Mouse (Mus musculus) limb, embryonic 11.5 days (tissue): ENCODE data around the gene Gm525. TPM values are rescaled to one million over a fixed set of nuclear protein-coding genes. Genes with fewer than 3 reads are reported as not detected.

ENCODE experiments used
- ATAC-seq: fragments of 200-750 bp; cut with Nextera tagmentation; 2 replicates; pipeline ENCODE4 v1.8.0; 2017; ENCODE audit warnings: low read depth; ENCODE audit not compliant: insufficient number of reproducible peaks, low FRiP score, low TSS enrichment
- DNase-seq: peaks from one replicate; pipeline ENCODE4 v3.0.0-alpha.2; 2015; ENCODE audit warnings: low spot score
- H3K27ac ChIP-seq: fragments of 300-500 bp; sonication (generic); replicated peaks from 2 replicates; pipeline ENCODE4 v1.5.1; 2014; ENCODE audit warnings: low read depth, mild to moderate bottlenecking, low read length
- H3K27me3 ChIP-seq: fragments of 300-500 bp; sonication (generic); 2 replicates; pipeline ENCODE4 v1.6.1; 2014; ENCODE audit warnings: mild to moderate bottlenecking, low read length, mixed read lengths; ENCODE audit not compliant: control insufficient read depth, insufficient read depth
- H3K36me3 ChIP-seq: fragments of 300-500 bp; sonication (generic); 2 replicates; pipeline ENCODE4 v1.6.1; 2014; ENCODE audit warnings: mild to moderate bottlenecking, low read length, moderate library complexity, mixed read lengths; ENCODE audit not compliant: control insufficient read depth, insufficient read depth
- H3K4me1 ChIP-seq: fragments of 300-500 bp; sonication (generic); 2 replicates; pipeline ENCODE4 v1.6.1; 2014; ENCODE audit warnings: low read length, mixed read lengths; ENCODE audit not compliant: control insufficient read depth, insufficient read depth
- H3K4me2 ChIP-seq: fragments of 300-500 bp; sonication (generic); 2 replicates; pipeline ENCODE4 v1.6.1; 2014; ENCODE audit warnings: low read depth, mild to moderate bottlenecking, moderate library complexity; ENCODE audit not compliant: severe bottlenecking
- H3K4me3 ChIP-seq: fragments of 300-500 bp; sonication (generic); 2 replicates; pipeline ENCODE4 v1.5.1; 2014; ENCODE audit warnings: low read depth, low read length
- H3K9ac ChIP-seq: fragments of 300-500 bp; sonication (generic); 2 replicates; pipeline ENCODE4 v1.6.1; 2014; ENCODE audit warnings: mild to moderate bottlenecking, low read length
- H3K9me3 ChIP-seq: fragments of 300-500 bp; sonication (generic); 2 replicates; pipeline ENCODE4 v1.6.1; 2016; ENCODE audit warnings: low read length; ENCODE audit not compliant: control insufficient read depth
- WGBS: fragments of 180-500 bp; shearing (Covaris S2); extraction: QIAGEN DNeasy Blood & Tissue Kit; methylation state at CpG from one replicate; pipeline ENCODE4 v1.1.7; 2014; 5-methylcytosine and 5-hydroxymethylcytosine counted together
- polyA plus RNA-seq: library from polyadenylated mRNA; unstranded; fragments of >200 nt; fragmentation: Nextera tagmentation; extraction: Ambion mirVana; gene quantifications from 2 replicates; pipeline ENCODE4 v1.2.1, GENCODE M21; 2014

Gene Gm525
- polyA plus RNA-seq, 1 experiment from 2014 or later = not detected

DNA sequence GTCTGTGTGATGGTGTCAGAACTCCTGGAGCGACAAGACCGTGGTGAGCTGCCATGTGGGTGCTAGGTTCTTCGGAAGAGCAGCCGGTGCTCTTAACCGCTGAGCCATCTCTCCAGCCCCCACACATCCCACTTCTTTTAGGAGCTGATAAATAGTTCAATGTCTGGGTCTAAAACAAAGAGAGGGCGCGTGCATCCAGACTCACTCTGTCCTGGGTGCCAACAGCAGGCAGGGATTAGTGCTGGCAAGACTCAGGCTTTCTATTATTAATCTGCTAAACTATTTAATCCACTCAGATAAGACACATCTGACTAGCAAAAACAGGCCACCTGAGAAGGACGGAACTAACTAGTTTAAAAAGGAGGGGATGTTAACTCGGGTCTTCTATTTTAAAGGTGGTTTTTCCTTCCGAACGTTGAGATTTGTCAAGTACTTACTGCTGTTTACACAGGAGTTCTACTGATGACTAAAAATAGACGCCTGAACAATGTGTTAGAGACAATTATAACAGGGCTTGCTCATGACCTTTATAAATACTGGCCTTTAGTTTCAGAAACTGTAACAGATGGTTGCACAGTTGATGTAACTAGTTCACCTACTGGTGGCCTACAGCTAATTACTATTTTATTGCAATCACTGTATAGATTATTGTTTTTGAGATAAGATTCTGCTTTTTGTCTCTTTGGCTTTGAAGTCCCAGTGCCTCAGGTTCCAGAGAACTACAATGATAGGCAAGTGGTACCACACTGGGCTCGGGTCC lies 17.5 kb upstream of the Gm525 start:
- no peak overlapping the region for H3K4me3 ChIP-seq
- H3K9me3 ChIP-seq = no peaks in the 10 kb centered on the region
- 89% methylated on average over 13 of the region's 13 CpGs for WGBS
- H3K27ac ChIP-seq = no peak overlapping the region
- peaks cover 11% of the 10 kb centered on the region for H3K4me1 ChIP-seq
- no peak for DNase-seq
- H3K4me2 ChIP-seq = no peak overlapping the region
- H3K27me3 ChIP-seq = no peaks in the 10 kb centered on the region
- H3K9ac ChIP-seq = no peak overlapping the region
- H3K36me3 ChIP-seq = no peaks in the 10 kb centered on the region
- no peak for ATAC-seq

DNA sequence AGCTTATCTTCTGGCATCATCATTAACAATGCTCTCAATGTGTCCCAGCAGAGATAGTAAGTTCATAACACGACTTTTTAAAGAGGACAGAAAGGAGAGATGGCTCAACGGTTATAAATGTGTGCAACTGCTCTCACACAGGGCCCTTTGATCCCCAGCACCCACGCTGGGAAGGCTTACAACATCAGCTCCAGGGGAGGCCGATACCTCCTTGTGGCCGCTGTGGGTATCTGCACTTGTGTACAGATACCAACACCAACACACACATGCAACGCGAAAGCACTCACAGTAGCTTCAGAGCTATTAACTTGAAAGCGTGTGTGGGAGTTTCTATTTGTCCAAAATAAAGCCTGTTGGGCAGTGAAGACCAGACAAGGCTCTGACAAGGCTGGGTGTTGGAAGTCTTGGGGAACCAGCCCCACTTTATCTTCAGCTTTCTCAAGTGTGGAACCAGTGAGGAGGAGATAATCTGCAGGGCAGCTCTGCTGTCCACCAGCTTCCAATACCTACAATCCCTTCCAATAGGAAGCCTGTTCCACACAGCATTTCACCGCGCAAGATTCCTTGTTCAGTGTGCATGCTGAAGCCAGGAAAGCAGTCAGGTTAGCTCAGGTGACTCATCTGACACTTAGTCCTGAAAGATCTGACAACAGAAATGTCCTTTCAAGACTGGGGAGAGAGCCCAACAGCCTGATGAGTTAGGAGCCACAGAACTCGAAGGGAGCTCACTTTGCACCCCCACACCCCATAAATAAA lies 14.9 kb upstream of the Gm525 start:
- H3K36me3 ChIP-seq = no peaks in the 10 kb centered on the region
- WGBS = 73% methylated on average over 11 of the region's 11 CpGs
- no peaks in the 10 kb centered on the region for H3K9me3 ChIP-seq
- H3K4me2 ChIP-seq = peak overlapping the region; percentile 89; the same call in 1 of the 2 replicates
- no peaks in the 10 kb centered on the region for H3K27me3 ChIP-seq
- H3K4me1 ChIP-seq = peaks cover 11% of the 10 kb centered on the region
- H3K4me3 ChIP-seq = no peak overlapping the region
- ATAC-seq = no peak
- H3K27ac ChIP-seq = no peak overlapping the region
- peak overlapping the region; percentile 12; the same call in 1 of the 2 replicates for H3K9ac ChIP-seq
- DNase-seq = no peak

DNA sequence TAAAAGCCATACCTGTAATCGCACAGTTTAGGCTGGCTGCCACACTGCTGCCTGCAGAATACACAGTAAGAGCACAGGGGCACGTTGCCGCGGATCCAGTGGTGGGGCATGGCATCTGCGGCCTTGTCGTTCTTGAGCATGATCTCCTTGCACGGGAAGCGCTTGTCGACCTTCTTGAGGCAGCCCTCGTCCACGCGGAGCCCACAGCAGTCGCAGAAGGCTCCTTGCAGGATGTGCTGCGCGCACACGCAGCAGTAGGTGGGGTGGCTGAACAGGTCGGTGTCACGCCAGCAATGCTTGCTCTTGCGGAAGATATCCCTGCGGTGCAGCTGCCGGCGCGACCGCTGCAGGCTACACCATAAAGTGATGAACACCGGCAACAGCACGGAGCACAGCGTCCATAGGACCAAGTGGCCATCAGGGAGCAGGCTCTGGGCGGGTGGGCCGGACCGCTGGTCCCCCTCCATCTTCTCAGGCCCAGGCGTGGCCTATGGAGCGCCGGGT lies 13.7 kb upstream of the Gm525 start:
- Histone ChIP-seq H3K27ac (no peak overlapping the region), H3K4me2 (peak overlapping the region; percentile 89), H3K4me3 (peak overlapping the region; percentile 81), H3K9me3 (no peaks in the 10 kb centered on the region), H3K36me3 (no peaks in the 10 kb centered on the region), H3K9ac (peak overlapping the region; percentile 78), H3K27me3 (no peaks in the 10 kb centered on the region), H3K4me1 (peaks cover 11% of the 10 kb centered on the region)
- under 1% methylated on average over 33 of the region's 33 CpGs for WGBS
- ATAC-seq (peak; percentile 75; the same call in 1 of the 2 replicates), DNase-seq (no peak)

DNA sequence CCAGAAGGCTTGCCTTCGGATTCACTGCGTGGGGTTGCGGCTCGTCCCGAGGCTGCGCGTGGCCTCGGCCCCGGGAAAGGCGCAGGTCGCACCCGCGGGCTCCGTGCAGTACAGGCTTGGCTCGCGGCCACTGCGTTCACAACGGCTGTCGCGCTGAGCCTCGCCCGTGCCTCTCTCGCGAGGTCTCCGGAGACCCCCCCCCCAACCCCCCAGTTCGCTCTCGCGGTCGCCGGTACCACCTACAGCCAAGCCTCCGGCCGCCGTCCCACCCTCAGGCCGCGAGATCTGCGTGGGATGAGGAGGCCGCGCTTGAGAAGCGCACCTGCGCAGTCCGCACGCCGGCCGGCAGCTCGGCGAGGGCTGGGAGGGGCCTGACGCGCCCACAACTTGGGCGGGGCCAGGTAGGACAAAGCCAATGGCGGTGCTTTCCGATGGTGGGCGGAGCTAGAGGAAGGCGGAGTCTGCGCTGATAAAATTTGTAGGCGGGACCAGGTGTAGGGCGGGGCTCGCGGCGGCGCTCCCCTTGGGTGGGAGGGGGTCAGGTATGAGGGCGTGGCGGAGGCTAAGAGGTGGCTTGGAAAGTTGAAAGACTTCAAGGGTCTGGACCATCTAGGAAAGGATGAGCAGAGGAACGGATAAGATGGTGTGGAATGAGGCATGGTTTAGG lies 13.1 kb upstream of the Gm525 start:
- under 1% methylated on average over 58 of the region's 63 CpGs for WGBS
- H3K27ac ChIP-seq = no peak overlapping the region
- peak overlapping the region; percentile 78 for H3K9ac ChIP-seq
- no peaks in the 10 kb centered on the region for H3K36me3 ChIP-seq
- peaks cover 11% of the 10 kb centered on the region for H3K4me1 ChIP-seq
- peak overlapping the region; percentile 89 for H3K4me2 ChIP-seq
- no peaks in the 10 kb centered on the region for H3K27me3 ChIP-seq
- ATAC-seq = peak; percentile 90
- DNase-seq = peak; percentile 94
- H3K4me3 ChIP-seq = peak overlapping the region; percentile 81
- H3K9me3 ChIP-seq = no peaks in the 10 kb centered on the region

DNA sequence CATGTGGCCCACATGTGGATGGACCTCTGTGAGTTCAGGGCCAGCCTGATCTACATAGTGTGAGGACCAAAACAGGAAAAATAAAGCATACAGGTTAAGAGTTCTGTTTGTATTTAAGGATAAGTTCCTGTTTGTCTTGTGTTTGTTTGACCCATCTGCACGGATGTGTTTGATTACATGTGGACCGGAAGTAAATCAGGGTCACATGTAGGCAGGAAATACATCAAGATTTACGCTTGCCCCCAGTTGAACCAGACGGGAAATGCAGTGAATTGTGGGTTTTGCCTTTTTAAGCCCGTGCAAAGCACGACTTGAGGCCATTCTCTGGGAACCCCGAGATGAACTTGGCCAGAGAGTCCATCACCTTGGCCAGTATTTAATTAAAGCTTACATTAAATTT lies 12.3 kb upstream of the Gm525 start:
- H3K4me2 ChIP-seq = no peak overlapping the region
- 71% methylated on average over 7 of the region's 7 CpGs for WGBS
- no peaks in the 10 kb centered on the region for H3K9me3 ChIP-seq
- no peak overlapping the region for H3K27ac ChIP-seq
- DNase-seq (no peak), ATAC-seq (no peak)
- H3K27me3 ChIP-seq = no peaks in the 10 kb centered on the region
- no peak overlapping the region for H3K9ac ChIP-seq
- no peak overlapping the region for H3K4me3 ChIP-seq
- H3K4me1 ChIP-seq = peaks cover 11% of the 10 kb centered on the region
- no peaks in the 10 kb centered on the region for H3K36me3 ChIP-seq

DNA sequence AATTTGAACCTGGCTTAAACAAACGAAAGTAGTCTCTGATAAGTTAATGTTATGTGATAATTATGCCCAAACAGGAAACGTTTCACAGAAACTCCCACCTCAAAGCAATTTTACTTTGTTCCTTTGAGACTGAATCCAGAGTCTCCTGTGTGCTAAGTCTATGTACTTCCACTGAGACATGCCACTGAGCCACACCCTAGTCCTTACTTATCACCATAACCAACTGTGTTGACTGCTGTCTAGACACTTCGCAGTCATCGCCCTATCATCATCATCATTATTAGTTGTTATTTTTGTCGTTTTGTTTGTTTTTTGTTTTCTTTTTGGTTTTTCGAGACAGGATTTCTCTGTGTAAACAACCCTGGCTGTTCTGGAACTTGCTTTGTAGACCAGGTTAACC lies 9.3 kb upstream of the Gm525 start:
- 86% methylated on average over 6 of the region's 6 CpGs for WGBS
- H3K9me3 ChIP-seq = no peaks in the 10 kb centered on the region
- no peak for ATAC-seq
- DNase-seq = no peak
- H3K4me2 ChIP-seq = no peak overlapping the region
- H3K36me3 ChIP-seq = no peaks in the 10 kb centered on the region
- no peaks in the 10 kb centered on the region for H3K27me3 ChIP-seq
- H3K9ac ChIP-seq = no peak overlapping the region
- H3K4me1 ChIP-seq = peaks cover 6% of the 10 kb centered on the region
- H3K4me3 ChIP-seq = no peak overlapping the region
- H3K27ac ChIP-seq = no peak overlapping the region

DNA sequence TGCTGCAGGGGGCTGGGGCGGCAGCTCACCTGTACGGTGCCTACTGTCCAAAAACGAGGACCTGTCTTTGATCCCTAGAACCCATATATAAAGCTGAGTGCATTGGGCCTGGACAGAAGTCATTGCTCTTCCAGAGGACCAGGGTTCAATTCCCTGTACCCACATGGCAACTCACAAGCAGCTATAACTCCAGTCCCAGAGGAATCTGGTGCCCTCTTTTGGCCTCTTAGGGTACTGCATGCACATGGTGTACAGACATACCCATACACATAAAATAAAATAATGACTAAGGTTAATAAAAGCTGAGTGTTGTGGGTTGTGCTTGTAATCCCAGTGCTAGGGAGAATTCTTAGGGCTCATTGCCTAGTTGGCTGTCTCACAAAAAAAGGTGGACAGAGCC lies 8.3 kb upstream of the Gm525 start:
- H3K27ac ChIP-seq = no peak overlapping the region
- ATAC-seq (no peak), DNase-seq (no peak)

DNA sequence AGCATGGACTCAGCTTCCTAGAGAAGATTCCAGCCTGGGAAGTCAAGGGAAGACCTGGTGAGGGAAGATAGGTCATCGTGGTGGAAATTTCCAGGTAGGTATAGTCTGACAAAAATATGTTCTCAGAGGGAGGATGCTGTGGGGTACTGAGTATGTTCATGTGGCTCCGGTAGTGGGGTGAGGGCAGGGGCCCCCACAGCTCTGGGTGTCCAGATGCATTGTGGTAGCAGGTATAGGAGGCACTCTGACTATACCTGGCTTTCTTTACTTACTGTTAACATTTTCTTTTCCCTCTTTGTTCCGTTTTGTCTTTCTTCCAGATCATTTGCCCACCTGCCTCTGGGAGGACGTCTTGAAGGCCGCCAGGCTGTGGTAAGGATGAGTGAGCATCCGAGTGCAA lies 7.5 kb upstream of the Gm525 start:
- no peak overlapping the region for H3K4me2 ChIP-seq
- no peaks in the 10 kb centered on the region for H3K27me3 ChIP-seq
- WGBS = 88% methylated on average over 6 of the region's 6 CpGs
- H3K4me1 ChIP-seq = no peaks in the 10 kb centered on the region
- H3K36me3 ChIP-seq = no peaks in the 10 kb centered on the region
- H3K9me3 ChIP-seq = no peaks in the 10 kb centered on the region
- ATAC-seq = no peak
- H3K27ac ChIP-seq = no peak overlapping the region
- no peak overlapping the region for H3K4me3 ChIP-seq
- no peak overlapping the region for H3K9ac ChIP-seq
- DNase-seq = no peak

More for the DNA sequence above, 8.3 kb upstream of the Gm525 start:
- no peaks in the 10 kb centered on the region for H3K36me3 ChIP-seq
- H3K27me3 ChIP-seq = no peaks in the 10 kb centered on the region
- H3K9ac ChIP-seq = no peak overlapping the region
- no peaks in the 10 kb centered on the region for H3K9me3 ChIP-seq
- H3K4me2 ChIP-seq = no peak overlapping the region
- no peaks in the 10 kb centered on the region for H3K4me1 ChIP-seq
- H3K4me3 ChIP-seq = no peak overlapping the region
- WGBS = 94% methylated on average over 3 of the region's 3 CpGs
